13 mouse cellular contexts compared by ENCODE assay signal in genomic region chr3:27205514-27206220, GRCm38 (mm10). TPM values are rescaled to one million over a fixed set of nuclear protein-coding genes. Genes with fewer than 3 reads are reported as not detected.
DNase-seq lines count a peak whose midpoint lies in the region; ATAC-seq and TF ChIP-seq lines count a peak whose summit lies in the region.
"Had no signal": no experiment of that assay in that cellular context is flagged by ENCODE, and none has a peak within 500 bp of the region (broad histone marks: within the 10 kb centered on the region; RNA-seq: fewer than 3 reads in every experiment).

No protein-coding gene starts in this region.

- TF ChIP-seq EP300 in liver, postnatal 0 days (IDR thresholded peaks at IDR 0.05; ENCODE audit: low read depth): no peak

- peaks cover 87% of the 10 kb centered on the region for H3K79me2 ChIP-seq in macrophage (ENCODE audit: inconsistent target)

- H3K9ac ChIP-seq in heart, embryonic 16.5 days (ENCODE audit: low read length): no peak overlapping the region
- no peak overlapping the region for H3K9ac ChIP-seq in liver, postnatal 0 days (replicated peaks)
- no peak overlapping the region for H3K9ac ChIP-seq in liver, embryonic 11.5 days (ENCODE audit: low read depth, low read length)
- no peak overlapping the region for H3K9ac ChIP-seq in embryonic facial prominence, embryonic 14.5 days (ENCODE audit: low read depth, low read length)
- H3K9ac ChIP-seq: limb, embryonic 15.5 days had no signal

- ATAC-seq in heart, embryonic 16.5 days (replicated peaks; ENCODE audit: extremely low read depth, insufficient read depth, low FRiP score): no peak
- ATAC-seq in liver, postnatal 0 days: no peak
- ATAC-seq in liver, embryonic 11.5 days (replicated peaks; ENCODE audit: low FRiP score): no peak
- ATAC-seq in embryonic facial prominence, embryonic 14.5 days (ENCODE audit: low read depth): peak; percentile 32; the same call in 1 of the 2 replicates
- ATAC-seq: inflammation-experienced regulatory T-cells, adult 6 months had no signal

- H3K27me3 ChIP-seq in heart, embryonic 16.5 days (ENCODE audit: control insufficient read depth, insufficient read depth, low read length): no peaks in the 10 kb centered on the region
- no peaks in the 10 kb centered on the region for H3K27me3 ChIP-seq in liver, postnatal 0 days (ENCODE audit: insufficient read depth, low read length)
- no peaks in the 10 kb centered on the region for H3K27me3 ChIP-seq in liver, embryonic 11.5 days (replicated peaks; ENCODE audit: control insufficient read depth, insufficient read depth, low read length)
- no peaks in the 10 kb centered on the region for H3K27me3 ChIP-seq in embryonic facial prominence, embryonic 14.5 days (replicated peaks; ENCODE audit: control insufficient read depth, insufficient read depth, low read length)
- H3K27me3 ChIP-seq: limb, embryonic 15.5 days had no signal

- H3K27ac ChIP-seq in heart, embryonic 16.5 days (ENCODE audit: low read length): peak overlapping the region; percentile 22
- H3K27ac ChIP-seq in liver, postnatal 0 days (ENCODE audit: low read depth): peak overlapping the region; percentile 51; the same call in 1 of the 2 replicates
- no peak overlapping the region for H3K27ac ChIP-seq in liver, embryonic 11.5 days (ENCODE audit: low read depth, low read length)
- peak overlapping the region; percentile 49 for H3K27ac ChIP-seq in embryonic facial prominence, embryonic 14.5 days (replicated peaks; ENCODE audit: low read depth, low read length)
- H3K27ac ChIP-seq in macrophage: peak overlapping the region; percentile 34
- H3K27ac ChIP-seq: limb, embryonic 15.5 days had no signal

- H3K4me1 ChIP-seq in heart, embryonic 16.5 days (ENCODE audit: control insufficient read depth, insufficient read depth, low read length): peaks cover 30% of the 10 kb centered on the region
- H3K4me1 ChIP-seq in liver, postnatal 0 days (ENCODE audit: insufficient read depth): peaks cover 17% of the 10 kb centered on the region
- no peaks in the 10 kb centered on the region; the same call in 1 of the 2 replicates for H3K4me1 ChIP-seq in liver, embryonic 11.5 days (replicated peaks; ENCODE audit: control insufficient read depth, insufficient read depth, low read length)
- H3K4me1 ChIP-seq in embryonic facial prominence, embryonic 14.5 days (ENCODE audit: control insufficient read depth, insufficient read depth, low read length): peaks cover 11% of the 10 kb centered on the region; the same call in 1 of the 2 replicates

- H3K4me2 ChIP-seq in heart, embryonic 16.5 days (ENCODE audit: low read depth, low read length): no peak overlapping the region
- H3K4me2 ChIP-seq in liver, postnatal 0 days (ENCODE audit: low read depth, low read length): no peak overlapping the region
- no peak overlapping the region for H3K4me2 ChIP-seq in liver, embryonic 11.5 days
- no peak overlapping the region for H3K4me2 ChIP-seq in embryonic facial prominence, embryonic 14.5 days (ENCODE audit: low read depth, low read length)
- H3K4me2 ChIP-seq: limb, embryonic 15.5 days had no signal

- 69% methylated on average over 9 of the region's 9 CpGs for WGBS in heart, embryonic 16.5 days
- WGBS in liver, postnatal 0 days (ENCODE audit: insufficient replicate concordance): 77% methylated on average over 9 of the region's 9 CpGs
- WGBS in liver, embryonic 11.5 days: 73% methylated on average over 9 of the region's 9 CpGs
- WGBS in embryonic facial prominence, embryonic 14.5 days: 67% methylated on average over 9 of the region's 9 CpGs
- WGBS in macrophage (ENCODE audit: missing documents): 83% methylated on average over 9 of the region's 9 CpGs

- no peak for DNase-seq in heart, adult 11 months
- DNase-seq in liver, postnatal 0 days: no peak
- DNase-seq in liver, embryonic 11.5 days (ENCODE audit: low spot score): no peak
- no peak for DNase-seq in embryonic facial prominence, embryonic 14.5 days (ENCODE audit: low spot score)
- DNase-seq in ovary, postnatal 14 days (ENCODE audit: low spot score): no peak
- DNase-seq in spleen, postnatal 36 days (ENCODE audit: low spot score in 2 of 2): no peak
- DNase-seq: adrenal gland, postnatal 25 days; cerebellum, adult 11 months; thymus, adult 2 months had no signal

- H3K9me3 ChIP-seq in heart, embryonic 16.5 days (replicated peaks; ENCODE audit: control insufficient read depth, low read length): peaks cover 3% of the 10 kb centered on the region; the same call in 1 of the 2 replicates
- H3K9me3 ChIP-seq in liver, postnatal 0 days (ENCODE audit: low read length): no peaks in the 10 kb centered on the region
- no peaks in the 10 kb centered on the region for H3K9me3 ChIP-seq in liver, embryonic 11.5 days (ENCODE audit: control insufficient read depth, low read length)
- H3K9me3 ChIP-seq in embryonic facial prominence, embryonic 14.5 days (ENCODE audit: control insufficient read depth, low read length): no peaks in the 10 kb centered on the region
- H3K9me3 ChIP-seq: limb, embryonic 15.5 days had no signal

- no peak for TF ChIP-seq CTCF in liver, postnatal 0 days (IDR thresholded peaks at IDR 0.05; ENCODE audit: low read depth)

- peaks cover 4% of the 10 kb centered on the region for H3K36me3 ChIP-seq in heart, embryonic 16.5 days (ENCODE audit: control insufficient read depth, insufficient read depth)
- H3K36me3 ChIP-seq in liver, postnatal 0 days (replicated peaks; ENCODE audit: insufficient read depth, low read length): peaks cover 10% of the 10 kb centered on the region; the same call in 1 of the 2 replicates
- no peaks in the 10 kb centered on the region; the same call in 1 of the 2 replicates for H3K36me3 ChIP-seq in liver, embryonic 11.5 days (ENCODE audit: control insufficient read depth, insufficient read depth, low read length)
- H3K36me3 ChIP-seq in embryonic facial prominence, embryonic 14.5 days (ENCODE audit: control insufficient read depth, insufficient read depth, low read length): no peaks in the 10 kb centered on the region
- H3K36me3 ChIP-seq in macrophage (ENCODE audit: inconsistent target): peaks cover 42% of the 10 kb centered on the region
- H3K36me3 ChIP-seq: limb, embryonic 15.5 days had no signal

- H3K4me3 ChIP-seq in heart, embryonic 16.5 days (ENCODE audit: low read length): no peak overlapping the region
- no peak overlapping the region for H3K4me3 ChIP-seq in liver, postnatal 0 days (ENCODE audit: low read depth, low read length)
- H3K4me3 ChIP-seq in liver, embryonic 11.5 days (ENCODE audit: low read depth, low read length): no peak overlapping the region
- H3K4me3 ChIP-seq in embryonic facial prominence, embryonic 14.5 days (ENCODE audit: low read depth, low read length): no peak overlapping the region
- H3K4me3 ChIP-seq in macrophage (ENCODE audit: inconsistent target): no peak overlapping the region
- H3K4me3 ChIP-seq: limb, embryonic 15.5 days had no signal

RNA-seq across cellular contexts. Expression of gene Nceh1, which starts 22.9 kb away (rescaled TPM):
- 22.3 and 26.5 TPM in 2 replicates for polyA plus RNA-seq in heart, embryonic 16.5 days (2015; fragmentation: Nextera tagmentation; extraction: Ambion mirVana)
- polyA plus RNA-seq in liver, postnatal 0 days (2015; fragmentation: Nextera tagmentation; extraction: Ambion mirVana): 18.2 and 23.9 TPM in 2 replicates
- 4.2 and 5.0 TPM in 2 replicates for polyA plus RNA-seq in liver, embryonic 11.5 days (2014; fragmentation: Nextera tagmentation; extraction: Ambion mirVana)
- 4.3 and 6.8 TPM in 2 replicates for polyA plus RNA-seq in embryonic facial prominence, embryonic 14.5 days (2014; fragmentation: Nextera tagmentation; extraction: Ambion mirVana)
- total RNA-seq in macrophage (2018; cell fraction: chromatin; rRNA removed): 100 to 1,000 TPM in 9 of 26 experiments, 10 to 100 TPM in 17; 18.6 to 236 (median 77.9) TPM
- 100 to 1,000 TPM; 111 to 455 (median 227) TPM for total RNA-seq in macrophage (2018; cell fraction: cytosol; rRNA removed)
- 100 to 1,000 TPM in 25 of 26 experiments, 10 to 100 TPM in 1; 73.4 to 406 (median 223) TPM for total RNA-seq in macrophage (2018; cell fraction: nucleus; rRNA removed)
- 212 to 280 TPM (median 251 TPM) in 3 replicates for polyA plus RNA-seq in macrophage (2018)

RNA-seq across cellular contexts. Expression of gene Ect2, which starts 52.0 kb away (rescaled TPM):
- polyA plus RNA-seq in heart, embryonic 16.5 days (2015; fragmentation: Nextera tagmentation; extraction: Ambion mirVana): 36.8 and 38.4 TPM in 2 replicates
- 10.1 and 12.5 TPM in 2 replicates for polyA plus RNA-seq in liver, postnatal 0 days (2015; fragmentation: Nextera tagmentation; extraction: Ambion mirVana)
- polyA plus RNA-seq in liver, embryonic 11.5 days (2014; fragmentation: Nextera tagmentation; extraction: Ambion mirVana): 52.3 and 56.5 TPM in 2 replicates
- polyA plus RNA-seq in embryonic facial prominence, embryonic 14.5 days (2014; fragmentation: Nextera tagmentation; extraction: Ambion mirVana): 35.6 and 40.5 TPM in 2 replicates
- 10 to 100 TPM in 6 of 26 experiments, 1 to 10 TPM in 20; 2.1 to 30.7 (median 7.5) TPM for total RNA-seq in macrophage (2018; cell fraction: chromatin; rRNA removed)
- 1 to 10 TPM in 25 of 26 experiments, under 1 TPM in 1; 0.91 to 4.3 (median 2.3) TPM for total RNA-seq in macrophage (2018; cell fraction: cytosol; rRNA removed)
- 10 to 100 TPM in 1 of 26 experiments, 1 to 10 TPM in 24, under 1 TPM in 1; 0.94 to 19.1 (median 2.9) TPM for total RNA-seq in macrophage (2018; cell fraction: nucleus; rRNA removed)
- 1.3 to 5.8 TPM (median 2.8 TPM) in 3 replicates for polyA plus RNA-seq in macrophage (2018)
